Mouse (Mus musculus) stomach, embryonic 16.5 days (tissue): ENCODE results near the gene Actr3b. TPM values are rescaled to one million over a fixed set of nuclear protein-coding genes. Genes with fewer than 3 reads are reported as not detected.

Experiments used
- ATAC-seq: fragments of 200-750 bp; cut with Nextera tagmentation; 2 replicates; pipeline ENCODE4 v1.8.0; 2017; ENCODE audit warnings: moderate number of reproducible peaks, moderate TSS enrichment; ENCODE audit not compliant: insufficient read depth, low FRiP score
- H3K27ac ChIP-seq: fragments of 300-500 bp; sonication (generic); 2 replicates; pipeline ENCODE4 v1.5.1; 2014; ENCODE audit warnings: low read length
- H3K27me3 ChIP-seq: fragments of 300-500 bp; sonication (generic); 2 replicates; pipeline ENCODE4 v1.6.1; 2014; ENCODE audit warnings: low read length, control low read depth, mixed read lengths; ENCODE audit not compliant: control insufficient read depth, insufficient read depth
- H3K36me3 ChIP-seq: fragments of 300-500 bp; sonication (generic); 2 replicates; pipeline ENCODE4 v1.6.1; 2014; ENCODE audit warnings: low read length; ENCODE audit not compliant: control insufficient read depth, insufficient read depth
- H3K4me1 ChIP-seq: fragments of 300-500 bp; sonication (generic); 2 replicates; pipeline ENCODE4 v1.6.1; 2014; ENCODE audit warnings: low read length, control low read depth, mixed read lengths; ENCODE audit not compliant: control insufficient read depth, insufficient read depth
- H3K4me2 ChIP-seq: fragments of 300-500 bp; sonication (generic); 2 replicates; pipeline ENCODE4 v1.6.1; 2014; ENCODE audit warnings: low read depth, low read length, mixed read lengths
- H3K4me3 ChIP-seq: fragments of 300-500 bp; sonication (generic); replicated peaks from 2 replicates; pipeline ENCODE4 v1.5.1; 2014; ENCODE audit warnings: mild to moderate bottlenecking, low read length
- H3K9ac ChIP-seq: fragments of 300-500 bp; sonication (generic); 2 replicates; pipeline ENCODE4 v1.6.1; 2014; ENCODE audit warnings: low read length
- H3K9me3 ChIP-seq: fragments of 300-500 bp; sonication (generic); replicated peaks from 2 replicates; pipeline ENCODE4 v1.6.1; 2016; ENCODE audit warnings: low read length, control low read depth; ENCODE audit not compliant: control insufficient read depth
- WGBS: fragments of 180-500 bp; shearing (Covaris S2); extraction: QIAGEN DNeasy Blood & Tissue Kit; methylation state at CpG from one replicate; pipeline ENCODE4 v1.1.7; 2014; 5-methylcytosine and 5-hydroxymethylcytosine counted together
- polyA plus RNA-seq: library from polyadenylated mRNA; unstranded; fragments of >200 nt; fragmentation: Nextera tagmentation; extraction: Ambion mirVana; gene quantifications from 2 replicates; pipeline ENCODE4 v1.2.1, GENCODE M21; 2015

Gene Actr3b
- polyA plus RNA-seq, 1 experiment from 2014 or later, result 3.7 TPM

DNA sequence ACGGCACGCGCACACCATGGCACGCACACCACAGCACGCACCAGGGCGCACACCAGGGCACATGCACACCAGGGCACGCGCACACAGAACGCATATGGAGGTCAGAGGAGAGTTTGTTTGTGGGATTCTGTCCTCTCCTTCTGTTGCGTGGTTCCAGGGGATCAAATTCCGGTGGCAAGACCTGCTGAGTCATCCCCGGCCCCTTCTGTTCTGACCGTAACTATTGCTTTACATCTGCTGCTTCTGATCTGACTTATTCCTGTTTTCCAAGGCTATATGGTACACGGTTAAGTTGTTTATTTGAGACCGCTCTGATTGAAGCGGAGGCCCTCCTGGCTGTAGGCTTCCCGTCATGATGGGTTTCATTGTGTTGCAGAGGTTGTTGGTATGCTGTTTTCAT is 9.2 kb downstream of the Actr3b start:
- no peak for ATAC-seq
- Histone ChIP-seq H3K4me2 (peak overlapping the region; percentile 22), H3K4me1 (no peaks in the 10 kb centered on the region), H3K9ac (no peak overlapping the region), H3K36me3 (no peaks in the 10 kb centered on the region), H3K9me3 (no peaks in the 10 kb centered on the region), H3K27me3 (no peaks in the 10 kb centered on the region), H3K27ac (no peak overlapping the region), H3K4me3 (no peak overlapping the region)
- WGBS, result 56% methylated on average over 17 of the region's 17 CpGs

DNA sequence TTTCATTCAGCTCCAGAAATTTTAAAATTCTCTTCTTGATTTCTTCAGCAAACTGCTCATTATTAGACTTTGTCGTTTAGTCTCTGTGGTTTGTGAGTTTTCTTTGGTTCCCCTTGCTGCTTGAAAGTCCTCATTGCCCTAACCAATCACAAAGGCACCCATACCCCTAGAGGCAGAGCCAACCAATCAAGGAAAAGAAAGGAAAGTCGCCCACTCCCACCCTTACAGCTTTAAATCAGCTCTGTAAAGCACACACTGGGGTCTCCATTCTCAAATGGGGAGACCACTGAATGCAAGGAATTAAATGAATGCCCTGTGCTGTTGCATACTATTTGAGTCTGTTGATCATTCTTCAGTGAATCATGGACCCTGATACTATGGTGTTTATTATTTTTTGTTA is 9.6 kb downstream of the Actr3b start:
- H3K27me3 ChIP-seq, result no peaks in the 10 kb centered on the region
- H3K27ac ChIP-seq, result no peak overlapping the region
- 39% methylated on average over 2 of the region's 2 CpGs for WGBS
- H3K36me3 ChIP-seq, result no peaks in the 10 kb centered on the region
- no peak overlapping the region for H3K4me3 ChIP-seq
- no peaks in the 10 kb centered on the region for H3K9me3 ChIP-seq
- H3K4me2 ChIP-seq, result no peak overlapping the region
- ATAC-seq, result no peak
- H3K4me1 ChIP-seq, result no peaks in the 10 kb centered on the region
- no peak overlapping the region for H3K9ac ChIP-seq

DNA sequence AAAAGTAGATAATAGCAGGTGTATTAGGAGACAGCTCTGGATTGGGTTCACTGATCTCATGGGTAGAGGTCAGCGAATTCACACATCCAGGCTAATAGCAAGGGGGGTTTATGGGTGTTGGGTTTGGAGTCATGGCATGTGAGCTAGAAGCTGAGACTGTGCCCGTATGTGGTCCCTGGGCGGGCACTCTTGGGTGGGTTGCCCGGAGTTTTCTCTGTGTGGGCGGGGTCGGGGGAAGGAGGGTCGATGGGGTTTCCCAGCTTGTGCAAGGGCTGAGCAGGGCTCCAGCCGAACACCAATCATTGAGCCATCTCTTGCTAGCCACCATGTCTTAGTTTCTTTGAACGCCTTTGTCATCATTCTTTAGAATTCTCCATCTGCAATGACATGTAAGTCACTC is 12.7 kb downstream of the Actr3b start:
- WGBS, result 88% methylated on average over 9 of the region's 9 CpGs
- Histone ChIP-seq H3K4me1 (no peaks in the 10 kb centered on the region), H3K27ac (no peak overlapping the region), H3K9ac (no peak overlapping the region), H3K27me3 (no peaks in the 10 kb centered on the region), H3K4me2 (no peak overlapping the region), H3K4me3 (no peak overlapping the region), H3K36me3 (no peaks in the 10 kb centered on the region), H3K9me3 (no peaks in the 10 kb centered on the region)
- no peak for ATAC-seq

DNA sequence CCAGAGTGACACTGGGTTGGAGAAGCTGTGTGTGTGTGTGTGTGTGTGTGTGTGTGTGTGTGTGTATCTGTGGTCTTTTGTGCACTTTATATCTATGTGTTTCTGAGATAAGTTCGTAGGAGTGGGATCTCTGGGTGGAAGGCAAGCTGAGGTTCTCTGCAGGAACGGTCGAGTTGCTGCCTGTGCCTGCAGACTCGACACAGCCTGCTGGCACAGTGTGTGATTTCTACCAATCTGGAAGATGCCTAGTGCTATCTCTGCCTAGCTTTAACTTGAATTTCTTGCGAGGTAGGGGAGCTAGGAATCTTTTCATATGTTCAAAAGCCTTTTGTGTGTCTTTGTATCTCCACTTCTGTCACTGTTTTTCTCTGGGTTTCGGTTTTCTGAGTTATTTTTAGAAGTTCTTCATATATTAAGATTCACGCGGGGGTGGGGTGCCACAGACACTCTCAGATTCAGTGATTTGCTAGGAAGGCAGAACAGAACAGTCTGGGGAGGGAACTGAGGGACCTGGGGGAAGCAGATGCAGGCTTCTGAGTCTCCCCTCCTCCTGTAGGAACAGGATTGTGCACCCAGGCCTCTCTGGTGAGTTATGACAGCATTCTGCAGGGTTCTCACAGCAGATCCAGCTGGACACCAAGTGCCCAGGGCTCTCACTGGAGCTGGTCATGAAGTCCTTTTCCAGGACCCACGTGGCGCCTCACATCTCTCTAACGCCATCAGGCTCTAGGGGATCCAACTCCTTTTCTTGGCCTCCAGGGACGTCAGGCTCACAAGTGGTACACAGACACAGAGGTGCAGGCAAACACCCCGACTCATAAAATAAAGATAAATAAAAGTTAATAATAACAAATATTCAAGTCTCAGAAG is 14.4 kb downstream of the Actr3b start:
- H3K36me3 ChIP-seq, result no peaks in the 10 kb centered on the region
- no peak overlapping the region for H3K4me3 ChIP-seq
- H3K27me3 ChIP-seq, result no peaks in the 10 kb centered on the region
- no peaks in the 10 kb centered on the region for H3K9me3 ChIP-seq
- peak overlapping the region; percentile 38; the same call in 1 of the 2 replicates for H3K9ac ChIP-seq
- no peak overlapping the region for H3K27ac ChIP-seq
- no peaks in the 10 kb centered on the region for H3K4me1 ChIP-seq
- 65% methylated on average over 13 of the region's 13 CpGs for WGBS
- no peak overlapping the region for H3K4me2 ChIP-seq
- no peak for ATAC-seq

DNA sequence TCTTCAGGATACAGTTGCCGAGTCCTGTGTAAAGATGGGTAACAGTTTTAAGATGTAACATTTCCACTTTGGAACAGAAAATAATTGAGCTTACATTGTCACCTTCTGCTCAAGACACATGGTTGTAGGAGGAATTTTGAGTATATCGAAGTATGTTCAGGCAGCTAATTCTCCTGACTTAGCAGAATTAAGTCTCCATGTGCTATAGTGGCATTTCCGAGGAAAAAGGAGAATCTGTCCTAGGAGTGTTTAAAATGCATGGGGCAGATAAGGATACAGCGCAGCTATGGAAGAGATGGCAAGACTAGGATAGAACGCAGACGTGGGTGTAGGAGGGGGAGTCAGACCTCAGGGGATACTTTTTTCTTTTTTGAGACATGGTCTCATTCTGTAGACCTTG is 31.8 kb downstream of the Actr3b start:
- no peak overlapping the region for H3K9ac ChIP-seq
- no peaks in the 10 kb centered on the region for H3K27me3 ChIP-seq
- no peaks in the 10 kb centered on the region for H3K9me3 ChIP-seq
- H3K27ac ChIP-seq, result no peak overlapping the region
- H3K4me2 ChIP-seq, result no peak overlapping the region
- H3K4me3 ChIP-seq, result no peak overlapping the region
- ATAC-seq, result no peak
- no peaks in the 10 kb centered on the region for H3K4me1 ChIP-seq
- WGBS, result 80% methylated on average over 6 of the region's 6 CpGs
- no peaks in the 10 kb centered on the region for H3K36me3 ChIP-seq

DNA sequence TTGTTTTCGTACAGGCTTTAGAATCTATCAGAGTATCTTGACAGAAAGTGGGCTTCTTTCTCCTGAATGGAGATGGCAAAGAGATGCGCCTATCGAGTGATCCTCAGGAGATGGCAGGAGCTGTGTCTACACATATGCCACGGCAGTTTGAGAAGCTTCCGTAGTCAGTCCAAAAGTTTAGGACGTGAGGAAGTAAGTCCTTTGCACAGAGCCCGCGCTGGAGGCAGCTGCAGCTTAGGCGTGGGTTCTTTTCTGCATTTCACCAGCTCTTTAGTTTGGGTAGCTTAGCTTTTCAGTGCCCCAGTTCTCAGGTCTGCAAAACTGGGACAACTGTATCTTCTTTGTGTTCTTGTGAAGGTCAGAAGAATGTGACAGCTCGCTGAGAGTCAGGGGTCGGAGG is 38.0 kb downstream of the Actr3b start:
- Histone ChIP-seq H3K27me3 (no peaks in the 10 kb centered on the region), H3K4me3 (no peak overlapping the region), H3K36me3 (no peaks in the 10 kb centered on the region), H3K4me1 (no peaks in the 10 kb centered on the region), H3K27ac (no peak overlapping the region), H3K4me2 (no peak overlapping the region), H3K9me3 (no peaks in the 10 kb centered on the region), H3K9ac (no peak overlapping the region)
- ATAC-seq, result no peak
- 83% methylated on average over 11 of the region's 11 CpGs for WGBS

DNA sequence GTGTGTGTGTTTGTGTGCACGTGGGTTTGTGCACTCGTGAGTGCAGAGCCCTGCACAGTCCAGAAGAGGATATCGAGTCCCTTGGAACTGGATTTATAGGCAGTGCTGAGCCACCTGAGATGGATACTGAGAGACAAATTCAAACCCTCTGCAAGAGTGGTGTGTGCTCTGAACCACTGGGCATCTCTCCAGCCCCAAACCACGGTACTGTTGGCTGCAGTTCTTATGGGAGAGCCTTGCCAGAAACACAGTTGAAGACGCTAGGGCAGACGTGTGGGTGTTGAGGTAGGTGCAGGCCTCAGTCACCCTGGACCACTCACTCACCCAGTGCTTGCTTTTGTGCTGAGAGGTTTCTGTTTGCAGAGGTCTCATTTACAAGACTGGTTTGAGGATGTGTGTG is 41.1 kb downstream of the Actr3b start:
- no peaks in the 10 kb centered on the region for H3K4me1 ChIP-seq
- 67% methylated on average over 6 of the region's 6 CpGs for WGBS
- no peak for ATAC-seq
- H3K4me2 ChIP-seq, result no peak overlapping the region
- no peaks in the 10 kb centered on the region for H3K36me3 ChIP-seq
- H3K9me3 ChIP-seq, result no peaks in the 10 kb centered on the region
- no peak overlapping the region for H3K4me3 ChIP-seq
- no peaks in the 10 kb centered on the region for H3K27me3 ChIP-seq
- H3K27ac ChIP-seq, result no peak overlapping the region
- no peak overlapping the region for H3K9ac ChIP-seq

DNA sequence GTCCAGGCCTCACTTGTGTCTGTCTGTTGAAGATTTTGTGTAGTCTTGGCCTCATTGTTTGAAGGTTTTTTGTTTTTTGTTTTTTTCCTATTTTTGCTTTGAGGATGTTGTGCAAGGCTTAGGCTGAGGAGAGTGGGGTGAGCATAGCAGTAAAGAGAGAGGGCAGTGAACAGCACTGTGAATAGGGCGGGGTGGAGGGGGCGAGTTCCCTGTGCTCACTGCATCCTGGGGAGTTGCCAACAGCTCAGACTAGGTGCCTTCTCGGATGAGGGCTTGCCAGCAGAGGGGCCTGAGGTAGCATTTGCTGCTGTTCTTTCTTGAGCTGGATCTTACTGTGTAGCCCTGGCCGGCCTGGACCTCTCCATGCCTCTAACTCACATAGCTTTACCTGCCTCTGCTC is 41.9 kb downstream of the Actr3b start:
- Histone ChIP-seq H3K4me1 (no peaks in the 10 kb centered on the region), H3K9ac (no peak overlapping the region), H3K27me3 (no peaks in the 10 kb centered on the region), H3K4me3 (no peak overlapping the region), H3K9me3 (no peaks in the 10 kb centered on the region), H3K27ac (no peak overlapping the region), H3K4me2 (no peak overlapping the region), H3K36me3 (no peaks in the 10 kb centered on the region)
- 70% methylated on average over 4 of the region's 4 CpGs for WGBS
- no peak for ATAC-seq

DNA sequence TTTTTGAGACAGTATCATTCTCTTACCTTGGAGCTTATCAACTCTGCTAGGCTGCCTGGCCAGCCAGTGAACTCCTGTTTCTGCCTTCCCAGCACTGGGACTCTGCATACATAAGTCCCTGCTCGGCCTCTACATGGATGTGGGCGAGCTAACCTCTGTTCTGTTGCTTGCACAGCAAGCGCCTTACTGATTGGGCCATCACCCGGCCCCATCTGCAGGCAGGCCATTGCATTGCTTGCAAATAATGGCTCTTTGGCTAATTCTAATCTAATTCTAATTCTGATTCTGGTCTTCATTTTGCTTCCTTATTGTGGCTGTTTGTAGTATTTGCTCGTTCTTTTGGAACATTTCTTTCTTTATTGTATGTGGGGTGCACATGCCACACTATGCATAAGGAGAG is 44.8 kb downstream of the Actr3b start:
- Histone ChIP-seq H3K36me3 (no peaks in the 10 kb centered on the region), H3K27ac (no peak overlapping the region), H3K4me2 (no peak overlapping the region), H3K9me3 (no peaks in the 10 kb centered on the region), H3K27me3 (no peaks in the 10 kb centered on the region), H3K9ac (no peak overlapping the region), H3K4me1 (no peaks in the 10 kb centered on the region), H3K4me3 (no peak overlapping the region)
- ATAC-seq, result no peak
- WGBS, result 81% methylated on average over 5 of the region's 5 CpGs
